ENCODE assay signal across 8 mouse cellular contexts in the genomic region with DNA sequence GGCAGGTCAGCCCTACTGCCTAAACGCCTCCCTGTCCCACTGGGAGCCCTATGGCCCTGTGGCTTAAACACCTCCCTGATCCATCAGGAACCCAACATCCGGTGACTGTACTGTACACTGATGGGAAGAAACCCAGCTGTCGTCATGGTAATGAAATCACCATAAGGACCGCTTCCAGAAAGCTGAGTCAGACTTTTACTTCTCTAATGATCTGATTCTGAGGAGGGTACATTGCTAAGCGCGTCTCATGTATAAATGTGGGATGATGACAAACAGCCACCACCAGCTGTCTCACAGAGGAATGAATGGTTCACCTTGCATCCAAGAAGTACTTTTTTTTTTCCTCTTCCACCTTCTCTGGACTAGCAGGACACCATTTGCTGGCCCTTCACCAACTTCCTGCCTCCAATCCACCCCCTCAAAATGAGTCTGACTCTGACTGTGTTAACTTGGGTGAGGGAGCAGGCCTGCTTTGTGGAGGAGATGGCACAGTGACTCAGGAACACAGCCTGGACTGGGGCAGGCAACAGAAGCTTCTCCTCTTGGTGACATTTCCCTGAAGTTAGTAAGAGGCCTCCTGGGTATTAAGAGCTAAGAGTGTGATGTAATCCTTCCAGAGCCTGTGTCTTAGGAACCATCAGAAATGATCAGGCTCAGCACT. TPM values are rescaled to one million over a fixed set of nuclear protein-coding genes. Genes with fewer than 3 reads are reported as not detected.
A peak's percentile ranks its signal among the peaks of the same experiment; 100 is the strongest.
DNase-seq lines count a peak whose midpoint lies in the region; ATAC-seq and TF ChIP-seq lines count a peak whose summit lies in the region.

No protein-coding gene starts in this region.

- intact Hi-C loops in left cerebral cortex, postnatal 14 days (cut with DNase I), result no loop called here
- intact Hi-C loops in left cerebral cortex, postnatal 10 days (cut with DNase I), result no loop called here

- H3K9me3 ChIP-seq in forebrain, postnatal 0 days (ENCODE audit: low read length), result no peaks in the 10 kb centered on the region
- H3K9me3 ChIP-seq in intestine, embryonic 15.5 days, result no peaks in the 10 kb centered on the region

- no peak for TF ChIP-seq CTCF in forebrain, postnatal 0 days (IDR thresholded peaks at IDR 0.05; ENCODE audit: low read depth)

- H3K4me2 ChIP-seq in forebrain, postnatal 0 days (ENCODE audit: low read depth), result no peak overlapping the region
- no peak overlapping the region for H3K4me2 ChIP-seq in intestine, embryonic 15.5 days (replicated peaks)

- WGBS in forebrain, postnatal 0 days, result 23% methylated on average over 6 of the region's 6 CpGs
- 29% methylated on average over 6 of the region's 6 CpGs for WGBS in intestine, embryonic 15.5 days

- H3K9ac ChIP-seq in forebrain, postnatal 0 days, result no peak overlapping the region
- H3K9ac ChIP-seq in intestine, embryonic 15.5 days, result no peak overlapping the region

- H3K27ac ChIP-seq in forebrain, postnatal 0 days (ENCODE audit: low read depth, low read length), result peak overlapping the region; percentile 48
- H3K27ac ChIP-seq in intestine, embryonic 15.5 days, result peak overlapping the region; percentile 97

- peaks cover 4% of the 10 kb centered on the region; the same call in 1 of the 2 replicates for H3K36me3 ChIP-seq in forebrain, postnatal 0 days (ENCODE audit: insufficient read depth)
- peaks cover 4% of the 10 kb centered on the region for H3K36me3 ChIP-seq in intestine, embryonic 15.5 days

- no peak overlapping the region for H3K4me3 ChIP-seq in forebrain, postnatal 0 days (ENCODE audit: low read depth, low read length)
- no peak overlapping the region for H3K4me3 ChIP-seq in intestine, embryonic 15.5 days (replicated peaks)

- peak; percentile 66 to 84 for DNase-seq in left cerebral cortex, postnatal 14 days (ENCODE audit: low spot score in 2 of 2)
- no peak for DNase-seq in left cerebral cortex, postnatal 10 days (ENCODE audit: extremely low spot score in 1 of 2, low spot score in 2 of 2)
- peak; percentile 87 for DNase-seq in adipocyte (ENCODE audit: low spot score)
- DNase-seq in forebrain, postnatal 0 days, result peak; percentile 67
- DNase-seq in lung, postnatal 10 days, result peak; percentile 79
- peak; percentile 91 for DNase-seq in telencephalon, adult 2 months (ENCODE audit: low read depth, low spot score)
- DNase-seq in T-cell, adult 2 months (ENCODE audit: low spot score), result no peak

- peak; percentile 60 for ATAC-seq in forebrain, postnatal 0 days
- ATAC-seq in intestine, embryonic 15.5 days, result no peak

- no peaks in the 10 kb centered on the region for H3K27me3 ChIP-seq in forebrain, postnatal 0 days (ENCODE audit: insufficient read depth, low read length)
- H3K27me3 ChIP-seq in intestine, embryonic 15.5 days (replicated peaks), result no peaks in the 10 kb centered on the region

- peaks cover 35% of the 10 kb centered on the region for H3K4me1 ChIP-seq in forebrain, postnatal 0 days (ENCODE audit: insufficient read depth)
- H3K4me1 ChIP-seq in intestine, embryonic 15.5 days (replicated peaks), result peaks cover 74% of the 10 kb centered on the region

RNA-seq across cellular contexts. Expression of a gene that starts 43.0 kb away (rescaled TPM):
- 100 to 1,000 TPM; 130 to 171 TPM for total RNA-seq in left cerebral cortex, postnatal 14 days (2021)
- total RNA-seq in left cerebral cortex, postnatal 10 days (2021), result 100 to 1,000 TPM; 101 to 104 TPM
- total RNA-seq in forebrain, postnatal 0 days (2014; rRNA removed), result 51.4 and 63.5 TPM in 2 replicates
- polyA plus RNA-seq in forebrain, postnatal 0 days (2015; fragmentation: Nextera tagmentation; extraction: Ambion mirVana), result 37.7 and 45.7 TPM in 2 replicates
- 64.7 and 66.2 TPM in 2 replicates for polyA plus RNA-seq in intestine, embryonic 15.5 days (2015; fragmentation: Nextera tagmentation; extraction: Ambion mirVana)

Comparison
In these comparisons a context has a peak if more than half of its experiments do, and no peak if none do; other contexts are left out.
1. DNase-seq: peak in left cerebral cortex, postnatal 14 days (2 of 2), adipocyte (single experiment), forebrain, postnatal 0 days (single experiment), lung, postnatal 10 days (single experiment) and telencephalon, adult 2 months (single experiment); none in left cerebral cortex, postnatal 10 days (0 of 2) and T-cell, adult 2 months (single experiment).